Mouse (Mus musculus) midbrain, embryonic 11.5 days (tissue): ENCODE data around the gene Sorbs1. TPM values are rescaled to one million over a fixed set of nuclear protein-coding genes. Genes with fewer than 3 reads are reported as not detected.

Source experiments
- ATAC-seq: fragments of 200-750 bp; cut with Nextera tagmentation; 2 replicates; pipeline ENCODE4 v1.8.0; 2017; ENCODE audit warnings: moderate TSS enrichment, moderate library complexity; ENCODE audit not compliant: low FRiP score
- DNase-seq: peaks from one replicate; pipeline ENCODE4 v3.0.0; 2015; ENCODE audit warnings: low spot score; ENCODE audit errors: missing footprints
- H3K27ac ChIP-seq: fragments of 300-500 bp; sonication (generic); 2 replicates; pipeline ENCODE4 v1.5.1; 2014; ENCODE audit warnings: low read depth, low read length
- H3K27me3 ChIP-seq: fragments of 300-500 bp; sonication (generic); 2 replicates; pipeline ENCODE4 v1.6.1; 2014; ENCODE audit warnings: mild to moderate bottlenecking, low read length, moderate library complexity, mixed read lengths; ENCODE audit not compliant: control insufficient read depth, insufficient read depth
- H3K36me3 ChIP-seq: fragments of 300-500 bp; sonication (generic); 2 replicates; pipeline ENCODE4 v1.6.1; 2014; ENCODE audit warnings: mild to moderate bottlenecking, low read length, moderate library complexity, mixed read lengths; ENCODE audit not compliant: control insufficient read depth, insufficient read depth
- H3K4me1 ChIP-seq: fragments of 300-500 bp; sonication (generic); 2 replicates; pipeline ENCODE4 v1.6.1; 2014; ENCODE audit warnings: low read length; ENCODE audit not compliant: control insufficient read depth, insufficient read depth
- H3K4me2 ChIP-seq: fragments of 300-500 bp; sonication (generic); 2 replicates; pipeline ENCODE4 v1.6.1; 2014; ENCODE audit warnings: mild to moderate bottlenecking, moderate library complexity
- H3K4me3 ChIP-seq: fragments of 300-500 bp; sonication (generic); 2 replicates; pipeline ENCODE4 v1.5.1; 2014; ENCODE audit warnings: low read depth, low read length
- H3K9ac ChIP-seq: fragments of 300-500 bp; sonication (generic); 2 replicates; pipeline ENCODE4 v1.6.1; 2014; ENCODE audit warnings: low read length
- H3K9me3 ChIP-seq: fragments of 300-500 bp; sonication (generic); 2 replicates; pipeline ENCODE4 v1.6.1; 2016; ENCODE audit warnings: low read length; ENCODE audit not compliant: control insufficient read depth
- WGBS: fragments of 180-500 bp; shearing (Covaris S2); extraction: QIAGEN DNeasy Blood & Tissue Kit; methylation state at CpG from one replicate; pipeline ENCODE4 v1.1.7; 2014; 5-methylcytosine and 5-hydroxymethylcytosine counted together
- polyA plus RNA-seq: library from polyadenylated mRNA; unstranded; fragments of >200 nt; fragmentation: Nextera tagmentation; extraction: Ambion mirVana; gene quantifications from 2 replicates; pipeline ENCODE4 v1.2.1, GENCODE M21; 2014

The Sorbs1 gene
- polyA plus RNA-seq, 1 experiment from 2014 or later: 61.0 TPM

DNA sequence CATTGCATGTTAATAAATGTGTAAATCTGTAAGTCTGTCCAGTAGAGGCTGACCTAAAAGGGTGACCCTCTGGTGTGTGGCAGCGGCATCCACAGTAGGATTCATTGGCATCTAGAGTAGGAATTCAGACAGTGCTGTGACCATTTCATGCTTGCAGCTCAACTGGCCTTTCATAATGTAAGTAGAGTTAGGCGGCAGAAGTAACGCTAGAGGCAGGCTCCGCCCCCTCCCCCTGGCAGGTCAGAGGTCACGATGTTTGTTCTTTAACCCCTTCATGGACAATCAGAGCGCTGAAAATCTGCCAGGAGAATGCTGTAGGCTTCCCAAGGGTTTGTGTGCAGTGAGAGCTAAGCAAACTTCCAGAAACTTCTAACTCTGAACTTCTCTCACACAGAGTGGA is 172.4 kb downstream of the Sorbs1 start:
- WGBS: 13% methylated on average over 6 of the region's 6 CpGs
- peak; percentile 50 for ATAC-seq
- peaks cover 7% of the 10 kb centered on the region; the same call in 1 of the 2 replicates for H3K4me1 ChIP-seq
- no peak overlapping the region for H3K4me2 ChIP-seq
- H3K4me3 ChIP-seq: no peak overlapping the region
- no peaks in the 10 kb centered on the region for H3K9me3 ChIP-seq
- no peaks in the 10 kb centered on the region for H3K27me3 ChIP-seq
- H3K27ac ChIP-seq: no peak overlapping the region
- H3K36me3 ChIP-seq: no peaks in the 10 kb centered on the region
- H3K9ac ChIP-seq: no peak overlapping the region
- DNase-seq: peak; percentile 94

DNA sequence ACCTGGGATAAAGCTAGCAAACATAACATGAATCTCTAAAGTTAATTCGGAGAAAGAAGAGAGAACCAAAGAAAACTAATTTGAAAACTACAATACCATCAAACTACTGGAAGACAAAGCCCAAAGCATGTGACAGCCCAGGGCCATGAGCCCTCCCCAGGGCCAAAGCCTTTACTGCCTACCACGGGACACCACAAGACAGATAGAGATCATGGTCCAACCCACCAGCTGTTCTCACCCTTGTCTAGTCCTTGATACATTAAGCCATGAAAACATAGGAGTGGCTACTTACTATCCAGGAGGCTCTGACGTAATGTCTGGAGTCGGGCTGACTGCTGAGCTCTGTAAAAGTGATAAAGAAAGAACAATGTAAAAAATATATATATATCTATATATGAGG is 176.9 kb downstream of the Sorbs1 start:
- Histone ChIP-seq H3K4me3 (no peak overlapping the region), H3K9ac (no peak overlapping the region), H3K4me1 (peaks cover 7% of the 10 kb centered on the region; the same call in 1 of the 2 replicates), H3K27ac (no peak overlapping the region), H3K4me2 (no peak overlapping the region), H3K9me3 (no peaks in the 10 kb centered on the region), H3K27me3 (no peaks in the 10 kb centered on the region), H3K36me3 (no peaks in the 10 kb centered on the region)
- no peak for DNase-seq
- 88% methylated on average over 4 of the region's 4 CpGs for WGBS
- no peak for ATAC-seq

- no peaks in the 10 kb centered on the region for H3K27me3 ChIP-seq
- WGBS: 39% methylated on average over 5 of the region's 5 CpGs
- H3K36me3 ChIP-seq: no peaks in the 10 kb centered on the region
- no peak overlapping the region for H3K4me2 ChIP-seq
- no peaks in the 10 kb centered on the region for H3K4me1 ChIP-seq
- DNase-seq: no peak
- H3K9me3 ChIP-seq: no peaks in the 10 kb centered on the region
- H3K27ac ChIP-seq: no peak overlapping the region
- no peak overlapping the region for H3K4me3 ChIP-seq
- ATAC-seq: no peak
- no peak overlapping the region for H3K9ac ChIP-seq
Observed at GRCm38 (mm10) chr19:40333905-40334304, 179.7 kb downstream of the Sorbs1 start.

DNA sequence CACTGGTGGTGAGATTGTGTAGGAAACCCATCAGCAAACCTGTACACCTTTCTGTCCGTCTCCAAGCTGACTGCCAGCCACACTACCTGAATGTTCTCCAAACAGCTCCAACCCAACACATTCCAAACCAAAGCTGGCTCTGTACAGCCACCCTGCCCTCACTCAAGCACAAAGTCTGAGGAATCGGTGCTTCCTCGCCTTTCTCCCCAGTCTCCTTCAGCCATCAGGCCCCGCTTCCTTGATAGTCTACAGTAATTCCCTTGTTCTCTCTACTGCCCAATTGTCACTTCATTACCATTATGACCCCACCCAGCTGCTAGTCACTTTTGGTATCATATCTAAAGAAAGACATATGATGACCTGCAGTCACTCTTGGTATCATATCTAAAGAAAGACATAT is 180.5 kb downstream of the Sorbs1 start:
- 95% methylated on average over 4 of the region's 4 CpGs for WGBS
- Histone ChIP-seq H3K4me2 (no peak overlapping the region), H3K36me3 (no peaks in the 10 kb centered on the region), H3K4me3 (no peak overlapping the region), H3K27me3 (no peaks in the 10 kb centered on the region), H3K9me3 (no peaks in the 10 kb centered on the region), H3K9ac (no peak overlapping the region), H3K4me1 (no peaks in the 10 kb centered on the region), H3K27ac (no peak overlapping the region)
- no peak for DNase-seq
- no peak for ATAC-seq

- no peaks in the 10 kb centered on the region for H3K27me3 ChIP-seq
- DNase-seq (no peak), ATAC-seq (no peak)
- WGBS: 89% methylated on average over 6 of the region's 6 CpGs
- H3K9me3 ChIP-seq: no peaks in the 10 kb centered on the region
- no peak overlapping the region for H3K9ac ChIP-seq
- H3K36me3 ChIP-seq: no peaks in the 10 kb centered on the region
- no peaks in the 10 kb centered on the region for H3K4me1 ChIP-seq
- no peak overlapping the region for H3K27ac ChIP-seq
- H3K4me3 ChIP-seq: no peak overlapping the region
- H3K4me2 ChIP-seq: no peak overlapping the region
Observed at GRCm38 (mm10) chr19:40332303-40332702, 181.3 kb downstream of the Sorbs1 start.

DNA sequence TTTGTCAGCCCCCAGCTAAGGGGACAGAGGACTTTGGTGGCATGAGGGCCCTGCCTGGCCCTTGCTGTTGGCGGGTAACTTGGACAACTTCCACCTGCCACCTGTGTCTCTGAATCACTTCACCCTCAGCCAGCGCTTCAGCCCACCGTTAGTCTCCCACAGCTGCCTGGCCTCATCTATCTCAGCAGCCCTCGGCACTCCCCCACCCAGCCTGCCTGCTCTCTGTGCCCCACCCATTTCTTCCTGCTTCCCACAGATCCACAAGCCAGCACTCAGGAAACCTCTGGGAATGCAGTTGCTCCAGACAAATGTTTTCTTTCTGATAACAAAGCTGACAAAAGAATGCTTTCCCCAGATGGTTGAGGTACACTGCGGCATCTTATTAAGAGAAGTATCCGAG is 181.7 kb downstream of the Sorbs1 start:
- no peaks in the 10 kb centered on the region for H3K27me3 ChIP-seq
- ATAC-seq: no peak
- 63% methylated on average over 6 of the region's 6 CpGs for WGBS

DNA sequence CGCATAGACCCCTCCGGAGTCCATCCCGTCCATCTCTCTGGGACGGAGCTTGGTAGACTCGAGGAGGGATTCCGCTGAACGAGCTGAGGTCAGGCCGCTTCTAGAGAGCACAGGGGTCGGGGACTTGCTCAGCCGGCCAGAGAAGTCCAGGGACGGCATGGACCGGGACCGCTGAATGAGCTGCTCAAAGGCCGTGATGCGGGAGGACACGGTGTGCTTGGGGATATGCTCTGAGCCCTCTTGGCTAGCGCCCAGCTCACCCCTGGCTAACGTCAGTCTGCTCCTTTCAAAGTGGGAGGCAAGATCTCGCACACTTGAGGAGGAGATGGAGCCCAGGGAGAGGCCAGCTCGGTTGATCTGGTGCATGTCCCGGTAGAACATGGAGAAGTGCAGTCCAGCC is 187.5 kb downstream of the Sorbs1 start:
- Histone ChIP-seq H3K9me3 (no peaks in the 10 kb centered on the region), H3K9ac (no peak overlapping the region), H3K4me1 (no peaks in the 10 kb centered on the region), H3K27ac (no peak overlapping the region), H3K36me3 (no peaks in the 10 kb centered on the region), H3K27me3 (no peaks in the 10 kb centered on the region), H3K4me2 (no peak overlapping the region), H3K4me3 (no peak overlapping the region)
- ATAC-seq: no peak
- 93% methylated on average over 21 of the region's 21 CpGs for WGBS
- DNase-seq: no peak

More for the DNA sequence above, 181.7 kb downstream of the Sorbs1 start:
- Histone ChIP-seq H3K9ac (no peak overlapping the region), H3K4me2 (no peak overlapping the region), H3K4me3 (no peak overlapping the region), H3K27ac (no peak overlapping the region), H3K9me3 (no peaks in the 10 kb centered on the region), H3K36me3 (no peaks in the 10 kb centered on the region), H3K4me1 (no peaks in the 10 kb centered on the region)
- no peak for DNase-seq

- H3K9ac ChIP-seq: no peak overlapping the region
- no peak for DNase-seq
- H3K27ac ChIP-seq: no peak overlapping the region
- H3K4me1 ChIP-seq: no peaks in the 10 kb centered on the region
- H3K36me3 ChIP-seq: no peaks in the 10 kb centered on the region
- no peak for ATAC-seq
- H3K27me3 ChIP-seq: no peaks in the 10 kb centered on the region
- no peak overlapping the region for H3K4me2 ChIP-seq
- H3K4me3 ChIP-seq: no peak overlapping the region
- H3K9me3 ChIP-seq: no peaks in the 10 kb centered on the region
- WGBS: 88% methylated on average over 8 of the region's 8 CpGs
Observed at GRCm38 (mm10) chr19:40325381-40325780, 188.2 kb downstream of the Sorbs1 start.

GRCm38 (mm10) chr19:40322226-40322625 is 191.4 kb downstream of the Sorbs1 start:
- H3K27ac ChIP-seq: no peak overlapping the region
- 89% methylated on average over 3 of the region's 3 CpGs for WGBS
- no peaks in the 10 kb centered on the region for H3K36me3 ChIP-seq
- H3K9me3 ChIP-seq: no peaks in the 10 kb centered on the region
- ATAC-seq (no peak), DNase-seq (no peak)
- no peak overlapping the region for H3K4me2 ChIP-seq
- H3K4me1 ChIP-seq: no peaks in the 10 kb centered on the region
- no peak overlapping the region for H3K4me3 ChIP-seq
- H3K27me3 ChIP-seq: no peaks in the 10 kb centered on the region
- H3K9ac ChIP-seq: no peak overlapping the region

DNA sequence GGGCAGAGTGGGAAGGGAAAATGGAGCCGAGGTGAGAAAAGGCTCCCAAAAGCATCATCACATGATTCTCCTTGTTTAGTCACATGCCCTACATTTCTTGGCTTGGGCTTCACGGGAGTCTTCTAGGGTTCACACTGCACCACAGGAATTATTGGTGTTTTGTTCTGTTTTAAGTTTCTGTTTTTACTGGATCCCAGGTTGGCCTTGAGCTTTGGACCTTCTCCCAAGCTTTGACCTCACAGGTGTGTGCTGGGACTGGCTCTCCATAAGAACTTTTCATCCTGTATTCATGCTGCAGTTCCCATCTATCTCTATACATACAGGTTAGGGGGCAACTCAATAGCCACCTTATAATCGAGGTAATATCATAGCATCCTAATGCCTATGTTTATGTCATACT is 194.4 kb downstream of the Sorbs1 start:
- Histone ChIP-seq H3K9ac (no peak overlapping the region), H3K27ac (no peak overlapping the region), H3K36me3 (no peaks in the 10 kb centered on the region), H3K9me3 (no peaks in the 10 kb centered on the region), H3K4me3 (no peak overlapping the region), H3K4me1 (no peaks in the 10 kb centered on the region), H3K27me3 (no peaks in the 10 kb centered on the region), H3K4me2 (no peak overlapping the region)
- WGBS: 81% methylated on average over 3 of the region's 3 CpGs
- DNase-seq (no peak), ATAC-seq (no peak)
